Mouse (Mus musculus) spleen, adult 2 months (tissue): ENCODE data around the gene Shisa8. TPM values are rescaled to one million over a fixed set of nuclear protein-coding genes. Genes with fewer than 3 reads are reported as not detected.
A peak's percentile ranks its signal among the peaks of the same experiment; 100 is the strongest.

Source experiments
- DNase-seq, 2 experiments: peaks; one replicate each; pipeline versions ENCODE4 v3.0.0 to v3.0.0-alpha.2; 2012 to 2021; ENCODE audit warnings: low spot score in 2 of 2, low read depth in 1 of 2
- H3K27ac ChIP-seq: fragments of 200-500 bp; 2 replicates; pipeline ENCODE4 v1.5.1; 2012; ENCODE audit warnings: low read length, inconsistent platforms; ENCODE audit not compliant: insufficient read depth
- H3K27me3 ChIP-seq: fragments of 200-500 bp; 2 replicates; pipeline ENCODE4 v1.6.1; 2012; ENCODE audit warnings: mild to moderate bottlenecking, moderate library complexity, low read length, inconsistent platforms; ENCODE audit not compliant: control insufficient read depth, insufficient read depth
- H3K36me3 ChIP-seq: fragments of 200-500 bp; 2 replicates; pipeline ENCODE4 v1.6.1; 2012; ENCODE audit warnings: mild to moderate bottlenecking, low read length, inconsistent platforms; ENCODE audit not compliant: control insufficient read depth, insufficient read depth
- H3K4me1 ChIP-seq: fragments of 200-500 bp; 2 replicates; pipeline ENCODE4 v1.6.1; 2011; ENCODE audit warnings: inconsistent platforms; ENCODE audit not compliant: control insufficient read depth, insufficient read depth, insufficient read length
- H3K4me3 ChIP-seq: fragments of 200-500 bp; 2 replicates; pipeline ENCODE4 v1.5.1; 2011; ENCODE audit warnings: mild to moderate bottlenecking, inconsistent platforms; ENCODE audit not compliant: insufficient read depth, insufficient read length; ENCODE audit errors: extremely low read depth
- CTCF ChIP-seq: fragments of 200-500 bp; IDR thresholded peaks from 2 replicates; pipeline ENCODE4 v1.5.1; 2011; ENCODE audit warnings: mild to moderate bottlenecking, inconsistent platforms; ENCODE audit not compliant: insufficient read depth, insufficient read length, insufficient replicate concordance; ENCODE audit errors: extremely low read depth
- POLR2A ChIP-seq: fragments of 200-500 bp; IDR thresholded peaks from 2 replicates; pipeline ENCODE4 v1.6.1; 2011; ENCODE audit warnings: low read depth, low read length, inconsistent platforms
- WGBS: fragments of 180-500 bp; shearing (Covaris S2); methylation state at CpG from one replicate; pipeline ENCODE4 v1.1.7; 2018; 5-methylcytosine and 5-hydroxymethylcytosine counted together
- polyA plus RNA-seq: library from polyadenylated mRNA; depleted of rRNA; stranded (reverse); fragments of >200 nt; gene quantifications from 2 replicates; pipeline ENCODE4 v1.2.3, GENCODE M21; 2012

Shisa8 gene
- polyA plus RNA-seq, 1 experiment, result 5.4 TPM

DNA sequence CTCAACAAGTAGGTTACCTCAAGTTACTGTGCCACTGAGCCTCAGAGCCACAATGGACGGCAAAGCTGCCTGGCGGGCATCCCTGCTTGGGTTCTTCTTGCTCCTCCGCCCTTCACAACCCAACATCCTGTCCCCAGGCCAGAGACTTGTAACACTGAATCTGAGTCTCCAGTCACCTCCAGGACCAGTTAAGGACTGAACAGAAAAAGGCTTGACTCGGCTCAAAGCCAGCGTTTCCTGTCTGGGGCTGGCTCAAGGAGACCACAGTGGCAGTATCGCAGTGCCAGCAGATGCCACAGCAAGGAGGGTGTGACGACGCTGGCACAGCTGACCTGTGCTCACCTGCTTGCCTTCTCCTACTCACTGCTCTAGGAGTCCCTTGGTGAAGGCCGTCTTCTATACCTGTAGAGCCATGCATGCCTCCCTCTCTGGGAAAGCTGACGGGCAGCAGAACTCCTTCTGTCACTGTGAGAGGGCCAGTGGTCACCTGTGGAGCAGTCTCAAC, 15.3 kb downstream of the Shisa8 start:
- DNase-seq, result no peak
- TF ChIP-seq CTCF (no peak), POLR2A (no peak)
- Histone ChIP-seq H3K4me3 (no peak overlapping the region), H3K27me3 (no peaks in the 10 kb centered on the region), H3K27ac (no peak overlapping the region), H3K4me1 (no peaks in the 10 kb centered on the region; the same call in 1 of the 2 replicates), H3K36me3 (peaks cover 55% of the 10 kb centered on the region)
- WGBS, result 50% methylated on average over 10 of the region's 10 CpGs

DNA sequence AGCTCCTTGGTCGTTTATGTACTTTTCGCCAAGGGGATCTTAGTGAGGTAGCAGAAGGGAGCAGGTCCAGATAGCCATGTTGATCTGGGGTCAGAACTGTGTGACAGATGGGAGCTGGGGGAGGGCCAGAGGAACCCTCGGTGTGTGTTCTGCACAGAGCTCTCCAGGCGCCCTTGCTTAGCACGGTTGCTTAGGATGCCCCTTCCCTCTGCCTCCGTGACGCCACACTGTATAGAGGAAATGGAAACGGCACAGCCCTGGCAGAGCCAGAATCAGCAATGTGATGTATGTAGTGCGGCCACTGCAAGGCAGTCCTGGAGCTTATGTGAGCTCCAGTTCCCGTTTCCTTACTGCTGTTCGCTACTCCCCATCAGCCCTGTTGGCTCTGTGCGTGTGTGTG, 16.3 kb downstream of the Shisa8 start:
- WGBS, result 65% methylated on average over 12 of the region's 12 CpGs
- H3K27me3 ChIP-seq, result no peaks in the 10 kb centered on the region
- no peak for TF ChIP-seq CTCF
- H3K4me1 ChIP-seq, result no peaks in the 10 kb centered on the region; the same call in 1 of the 2 replicates
- DNase-seq, result no peak
- H3K27ac ChIP-seq, result no peak overlapping the region
- peaks cover 63% of the 10 kb centered on the region for H3K36me3 ChIP-seq
- no peak overlapping the region for H3K4me3 ChIP-seq

DNA sequence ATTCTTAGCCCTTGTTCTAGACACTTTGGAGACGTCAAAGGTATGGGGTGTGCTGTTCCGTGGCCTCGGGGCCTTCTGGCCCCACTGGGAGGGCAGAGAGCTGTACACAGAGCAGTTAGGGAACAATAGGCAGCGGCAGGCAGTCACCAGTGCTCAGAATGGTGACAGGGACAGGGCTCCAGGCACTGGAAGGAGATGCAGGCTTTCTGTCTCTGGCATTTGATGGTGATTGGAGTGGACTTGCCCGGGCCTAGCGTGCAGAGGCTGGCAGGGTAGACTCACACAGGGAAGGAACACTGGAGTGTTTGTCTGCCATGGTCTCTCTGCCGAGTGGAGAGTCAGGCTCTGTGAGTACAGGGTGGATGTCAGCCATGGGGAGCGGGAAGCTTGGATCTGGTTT, 20.0 kb downstream of the Shisa8 start:
- peaks cover 55% of the 10 kb centered on the region for H3K36me3 ChIP-seq
- DNase-seq, result no peak
- no peak overlapping the region for H3K27ac ChIP-seq
- no peaks in the 10 kb centered on the region for H3K4me1 ChIP-seq
- WGBS, result 95% methylated on average over 8 of the region's 8 CpGs
- no peak for TF ChIP-seq POLR2A
- no peak for TF ChIP-seq CTCF
- no peaks in the 10 kb centered on the region for H3K27me3 ChIP-seq
- no peak overlapping the region for H3K4me3 ChIP-seq

DNA sequence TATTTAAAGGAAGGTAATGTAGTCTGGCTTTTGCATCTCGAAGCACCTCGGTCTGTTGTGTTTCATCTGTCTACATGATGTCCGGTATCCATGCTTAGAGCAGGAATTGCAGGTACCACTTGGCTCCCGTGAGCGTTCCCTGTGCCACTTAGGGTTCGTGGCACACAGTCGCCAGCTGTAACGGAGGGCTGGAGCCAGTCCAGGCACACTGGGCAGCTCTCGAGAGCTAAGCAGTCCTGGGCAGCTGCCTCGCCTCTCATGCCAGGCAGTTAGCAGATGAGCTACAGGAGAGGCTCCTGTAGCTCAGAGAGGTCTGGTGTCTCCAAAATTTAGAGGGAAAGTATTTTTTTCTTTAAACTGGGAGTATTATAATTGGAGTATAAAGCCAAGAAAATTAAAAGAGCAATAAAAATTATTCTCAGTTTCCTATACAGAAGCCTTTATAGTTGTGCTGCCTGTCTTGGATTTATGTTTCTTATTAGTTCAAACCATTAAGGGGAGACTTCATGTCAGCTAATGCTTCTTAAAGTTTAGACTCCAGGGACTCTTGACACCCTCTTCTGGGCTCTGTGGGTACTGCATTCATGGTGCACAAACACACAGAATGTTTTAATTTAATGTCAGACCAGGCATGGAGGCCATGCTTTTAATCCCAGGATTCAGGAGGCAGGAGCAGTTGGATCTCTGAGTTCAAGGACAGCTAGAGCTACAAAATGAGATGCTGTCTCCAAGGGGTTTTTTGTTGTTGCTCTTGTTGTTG, 24.0 kb downstream of the Shisa8 start:
- peaks cover 49% of the 10 kb centered on the region for H3K36me3 ChIP-seq
- no peaks in the 10 kb centered on the region for H3K27me3 ChIP-seq
- H3K27ac ChIP-seq, result no peak overlapping the region
- TF ChIP-seq CTCF (peak; percentile 7; the same call in 1 of the 2 replicates), POLR2A (no peak)
- H3K4me3 ChIP-seq, result no peak overlapping the region
- peak; percentile 41 to 58 for DNase-seq
- WGBS, result 96% methylated on average over 10 of the region's 10 CpGs
- H3K4me1 ChIP-seq, result peaks cover 9% of the 10 kb centered on the region; the same call in 1 of the 2 replicates

DNA sequence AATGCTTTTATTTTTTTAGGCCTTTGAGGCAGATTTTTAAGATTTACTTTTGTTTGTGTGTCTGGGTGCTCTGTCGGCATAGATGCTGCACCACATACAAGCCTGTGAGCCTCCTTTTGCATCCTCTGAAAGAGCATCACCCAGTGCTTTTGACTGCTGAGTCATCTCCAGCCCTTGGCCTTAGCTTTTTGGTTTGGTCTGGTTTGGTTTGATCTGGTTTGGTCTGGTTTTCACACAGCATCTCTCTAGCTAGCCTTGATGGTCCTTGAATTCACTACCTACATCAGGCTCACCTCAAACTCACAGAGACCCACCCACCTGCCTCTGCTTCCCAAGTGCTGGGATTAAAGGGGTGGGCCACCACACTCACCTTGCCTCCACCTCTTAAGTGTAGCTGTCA, 24.7 kb downstream of the Shisa8 start:
- Histone ChIP-seq H3K27me3 (no peaks in the 10 kb centered on the region), H3K27ac (peak overlapping the region; percentile 24; the same call in 1 of the 2 replicates), H3K4me3 (no peak overlapping the region), H3K36me3 (peaks cover 47% of the 10 kb centered on the region), H3K4me1 (peaks cover 9% of the 10 kb centered on the region; the same call in 1 of the 2 replicates)
- TF ChIP-seq POLR2A, result no peak
- TF ChIP-seq CTCF, result no peak
- no peak for DNase-seq
- 71% methylated on average over 1 of the region's 1 CpGs for WGBS

DNA sequence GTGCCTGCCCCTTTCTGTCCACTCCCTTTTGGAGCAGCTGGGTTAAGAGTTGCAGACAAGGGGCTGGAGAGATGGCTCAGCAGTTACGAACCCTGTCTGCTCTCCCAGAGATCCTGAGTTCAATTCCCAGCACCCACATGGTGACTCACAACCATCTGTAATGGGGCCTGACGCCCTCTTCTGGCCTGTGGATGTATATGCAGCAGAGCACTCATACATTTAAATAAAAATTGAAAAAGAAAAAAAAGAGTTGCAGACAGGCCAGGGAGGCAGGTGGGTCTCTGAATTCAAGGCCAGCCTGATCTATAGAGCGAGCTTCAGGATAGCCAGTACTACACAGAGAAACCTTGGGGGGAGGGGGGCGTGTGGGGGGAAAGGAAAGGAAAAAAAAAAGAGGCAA, 25.2 kb downstream of the Shisa8 start:
- peaks cover 46% of the 10 kb centered on the region for H3K36me3 ChIP-seq
- no peak for DNase-seq
- H3K27ac ChIP-seq, result peak overlapping the region; percentile 90
- no peak overlapping the region for H3K4me3 ChIP-seq
- H3K27me3 ChIP-seq, result no peaks in the 10 kb centered on the region
- 93% methylated on average over 4 of the region's 4 CpGs for WGBS
- no peak for TF ChIP-seq POLR2A
- no peak for TF ChIP-seq CTCF
- peaks cover 9% of the 10 kb centered on the region; the same call in 1 of the 2 replicates for H3K4me1 ChIP-seq

DNA sequence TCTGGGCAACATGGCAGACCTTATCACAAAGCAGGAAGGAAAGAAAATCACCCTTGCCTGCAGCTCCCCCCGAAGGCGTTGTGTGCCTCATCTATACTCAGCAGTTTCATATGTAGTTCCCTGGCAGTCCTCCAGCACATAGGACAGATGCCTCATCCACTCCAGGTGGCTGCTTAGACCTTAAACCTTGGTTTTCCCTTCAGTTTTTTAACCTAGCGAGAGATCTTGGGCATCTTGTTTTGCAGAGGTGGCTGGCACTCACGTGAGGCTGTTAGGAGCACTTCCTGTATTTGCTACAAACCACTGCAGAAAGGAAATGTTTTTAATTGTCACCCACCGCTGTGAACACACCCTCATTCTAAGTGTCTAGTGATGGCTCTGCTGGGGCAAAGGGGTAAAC, 25.7 kb downstream of the Shisa8 start:
- peaks cover 46% of the 10 kb centered on the region for H3K36me3 ChIP-seq
- DNase-seq, result peak; percentile 53 to 70
- H3K4me3 ChIP-seq, result no peak overlapping the region
- TF ChIP-seq POLR2A (no peak), CTCF (no peak)
- peak overlapping the region; percentile 90 for H3K27ac ChIP-seq
- WGBS, result 8% methylated on average over 5 of the region's 5 CpGs
- no peaks in the 10 kb centered on the region for H3K27me3 ChIP-seq
- H3K4me1 ChIP-seq, result peaks cover 9% of the 10 kb centered on the region; the same call in 1 of the 2 replicates
